Mouse (Mus musculus): ENCODE measurements around the gene C3.

Gene C3

DNA sequence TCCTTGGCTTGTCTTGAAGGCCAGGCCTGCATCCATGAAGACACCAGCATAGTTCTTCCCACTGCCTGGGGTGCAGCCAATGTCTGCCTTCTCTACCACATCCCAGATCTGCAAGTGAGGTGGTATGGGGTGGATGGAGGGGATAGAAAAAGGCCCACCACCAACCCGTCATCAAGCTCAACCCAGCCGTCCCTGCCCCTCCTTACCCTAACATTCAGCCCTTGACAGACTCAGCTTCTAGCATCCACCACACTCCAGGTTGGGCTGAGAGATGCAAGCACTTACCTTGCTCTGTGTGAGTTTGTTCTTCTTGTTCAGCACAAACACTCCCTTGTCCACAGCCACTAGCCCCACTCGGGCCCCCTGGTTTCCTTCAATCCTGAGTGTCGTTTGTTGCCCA is 6.0 kb downstream of the C3 start:
- WGBS = 83% methylated on average over 4 of the region's 4 CpGs

- WGBS = 24% methylated on average over 3 of the region's 3 CpGs
Measured at GRCm38 (mm10) chr17:57219884-57220207, 8.1 kb downstream of the C3 start.

DNA sequence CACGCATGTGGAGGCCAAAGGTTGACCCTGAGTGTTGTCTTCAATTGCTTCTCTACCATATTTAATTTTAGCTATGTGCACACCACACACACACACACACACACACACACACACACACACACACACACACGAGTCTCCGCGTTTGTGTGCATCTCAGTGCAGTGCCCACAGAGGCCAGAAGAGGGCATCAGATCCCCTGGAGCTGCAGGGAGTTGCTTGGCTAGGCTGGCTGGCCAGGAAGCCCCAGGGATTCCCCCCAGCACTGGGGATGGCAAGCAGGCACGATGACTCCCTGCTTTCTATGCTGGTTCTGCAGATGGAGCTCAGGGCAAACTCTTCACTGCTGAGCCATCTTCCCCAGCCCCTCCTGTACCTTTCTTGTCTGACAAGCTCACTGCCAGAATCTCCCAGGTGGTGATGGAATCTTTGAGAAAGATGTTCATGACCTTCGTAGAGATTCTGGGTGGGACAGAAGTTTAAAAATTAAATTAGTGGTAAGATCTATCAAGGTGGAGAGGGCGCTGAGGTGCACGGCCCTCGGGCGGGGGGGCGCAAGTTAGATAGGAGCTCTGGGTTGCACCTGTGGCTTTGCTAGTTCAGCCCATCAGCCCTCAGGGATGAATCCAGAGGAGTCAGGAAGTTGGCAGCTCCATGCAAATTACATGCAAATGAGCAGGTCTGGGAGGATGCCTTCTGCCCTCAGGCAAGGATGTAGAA is 8.6 kb downstream of the C3 start:
- WGBS = 19% methylated on average over 11 of the region's 11 CpGs

GRCm38 (mm10) chr17:57218335-57218900 is 9.5 kb downstream of the C3 start:
- WGBS = 81% methylated on average over 12 of the region's 12 CpGs

- WGBS = 51% methylated on average over 13 of the region's 13 CpGs
Measured at GRCm38 (mm10) chr17:57214676-57215387, 13.1 kb downstream of the C3 start.

DNA sequence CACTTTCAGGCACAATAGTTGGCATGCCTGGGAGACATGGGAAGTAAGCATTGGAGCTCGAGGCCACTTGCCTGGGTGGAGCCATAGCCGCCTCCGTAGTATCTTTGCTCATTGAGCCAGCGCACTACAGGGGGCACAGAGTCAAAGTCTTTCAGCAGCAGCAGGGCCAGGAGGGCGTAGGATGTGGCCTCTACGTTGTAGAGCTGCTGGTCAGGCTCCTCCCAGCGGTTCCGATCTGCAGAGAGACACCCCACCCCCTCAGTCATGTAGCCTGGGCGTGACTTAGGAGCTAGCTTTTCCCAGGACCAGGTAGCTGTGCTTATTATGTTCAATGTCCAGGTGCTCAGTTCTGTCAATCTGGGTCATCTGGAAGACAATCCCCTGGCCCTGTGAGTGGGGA is 16.4 kb downstream of the C3 start:
- 65% methylated on average over 9 of the region's 9 CpGs for WGBS

DNA sequence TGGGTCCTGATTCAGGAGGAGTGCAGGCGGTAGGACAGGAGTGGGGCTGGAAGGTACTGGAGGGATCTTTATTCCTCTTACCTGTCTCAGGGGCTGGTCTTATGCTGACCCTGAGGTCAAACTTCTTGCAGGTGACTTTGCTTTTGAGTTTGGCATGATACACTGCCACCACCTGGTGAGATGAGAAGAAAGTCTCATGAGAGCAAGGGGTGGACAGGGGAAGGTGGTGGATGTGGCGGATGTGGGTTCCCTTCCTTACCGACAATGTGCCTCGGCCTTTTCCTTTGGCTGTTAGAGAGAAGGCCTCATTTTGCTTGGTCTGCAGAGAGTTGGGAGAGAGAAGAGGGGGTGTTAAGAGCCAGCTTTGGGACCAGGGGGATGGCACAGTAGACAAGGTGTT is 18.6 kb downstream of the C3 start:
- 67% methylated on average over 4 of the region's 4 CpGs for WGBS

DNA sequence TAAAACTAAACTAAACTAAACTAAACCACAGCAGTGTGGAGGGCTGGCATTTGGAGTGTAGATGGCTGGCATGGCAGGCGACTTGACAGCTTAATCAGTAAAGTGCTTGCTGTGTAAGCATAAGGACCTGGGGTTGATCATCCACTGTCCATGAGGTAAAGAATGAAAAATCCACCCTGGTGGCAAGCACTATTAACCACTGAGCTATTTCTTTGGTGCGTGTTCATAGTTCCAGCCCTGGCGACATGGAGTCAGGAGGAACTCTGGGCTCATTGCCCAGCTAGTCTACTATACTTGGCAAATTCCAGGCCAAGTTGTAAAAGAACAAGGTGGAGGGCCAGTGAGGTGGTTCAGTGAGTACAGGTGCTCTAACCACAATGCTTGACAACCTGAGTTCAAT is 20.0 kb downstream of the C3 start:
- 67% methylated on average over 3 of the region's 3 CpGs for WGBS

GRCm38 (mm10) chr17:57201841-57202724 is 25.9 kb downstream of the C3 start:
- WGBS = 89% methylated on average over 10 of the region's 10 CpGs

DNA sequence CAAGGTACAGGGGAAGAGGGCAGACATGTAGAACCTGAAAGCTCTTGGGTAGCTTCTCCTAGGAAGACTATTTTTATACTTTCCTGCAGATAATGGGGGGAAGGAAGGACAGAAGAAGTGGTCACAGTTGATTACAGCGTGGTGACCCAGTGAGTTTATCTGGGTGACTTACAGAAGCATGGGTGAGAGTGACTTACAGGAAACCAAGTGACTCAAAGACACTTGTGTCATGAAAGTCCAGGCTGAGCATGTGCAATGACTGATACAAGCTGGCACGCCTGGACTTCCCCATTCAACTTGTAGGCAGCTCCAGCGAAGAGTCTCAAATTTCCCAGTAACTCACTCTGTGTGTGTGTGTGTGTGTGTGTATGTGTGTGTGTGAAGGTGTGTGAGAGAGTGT is 29.7 kb downstream of the C3 start:
- 81% methylated on average over 3 of the region's 3 CpGs for WGBS

GRCm38 (mm10) chr17:57195326-57196010 is 32.5 kb downstream of the C3 start:
- 90% methylated on average over 8 of the region's 8 CpGs for WGBS

- WGBS = 81% methylated on average over 3 of the region's 3 CpGs
Measured at GRCm38 (mm10) chr17:57194771-57195170, 33.2 kb downstream of the C3 start.

DNA sequence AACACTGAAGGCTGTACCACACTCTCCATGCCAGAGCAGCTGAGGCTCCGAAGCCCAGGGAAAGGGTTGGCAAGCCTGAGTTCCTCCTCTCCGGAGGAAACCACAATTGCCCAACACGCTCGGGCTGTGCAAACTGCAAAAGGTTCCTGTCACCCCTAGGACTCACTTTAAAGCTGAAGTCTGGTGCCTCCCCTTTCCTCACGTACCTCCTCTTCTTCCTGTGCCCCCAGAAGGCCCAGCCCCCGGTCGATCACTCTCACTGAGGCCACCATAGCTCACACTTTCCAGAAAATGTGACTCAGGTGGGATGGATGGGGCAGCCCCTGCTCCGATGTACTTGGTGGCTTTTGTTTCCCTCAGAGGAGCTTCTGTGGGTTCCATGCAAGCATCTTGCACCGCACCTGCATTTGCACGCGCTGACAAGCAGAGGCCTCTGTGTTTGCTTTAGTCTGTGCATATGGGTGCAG is 33.9 kb downstream of the C3 start, which contains the start of gene Tnfsf14:
Gene Tnfsf14 (minus strand): TSS at position 137 of the 467 bp plus-strand sequence.
- WGBS = 77% methylated on average over 11 of the region's 11 CpGs

DNA sequence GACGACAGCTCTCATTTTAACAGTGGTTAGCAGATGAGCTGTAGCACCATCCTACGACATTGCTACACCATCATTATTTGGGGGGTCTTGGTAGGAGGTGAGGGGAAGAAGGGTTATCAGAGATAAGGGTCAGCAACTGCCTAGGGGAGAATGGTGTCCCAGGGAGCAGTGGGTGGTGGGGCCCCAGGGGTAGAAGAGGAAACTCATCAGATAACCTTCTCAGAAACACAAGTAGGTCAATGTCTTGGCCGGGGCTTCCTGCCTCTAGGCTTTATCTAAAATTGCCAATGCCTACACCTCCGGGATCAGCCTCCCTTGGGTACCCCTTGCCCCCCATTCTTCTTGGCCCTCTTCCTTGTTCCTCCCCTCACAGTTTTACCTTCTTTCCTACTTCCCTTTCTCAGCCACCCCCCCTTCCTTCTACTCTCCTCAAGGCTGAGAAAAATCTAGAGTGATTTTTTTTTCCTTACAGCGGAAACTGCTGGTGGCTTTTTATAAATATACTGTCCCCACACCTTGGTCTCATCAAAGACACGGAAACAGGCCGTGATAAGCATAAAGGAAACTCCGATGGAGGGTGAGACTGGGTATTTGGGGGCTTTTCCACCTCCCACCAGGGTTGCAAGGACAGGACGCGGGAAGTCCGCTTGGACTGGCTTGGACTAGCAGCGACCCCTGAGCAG is 39.3 kb downstream of the C3 start:
- 81% methylated on average over 12 of the region's 12 CpGs for WGBS

- WGBS = 77% methylated on average over 2 of the region's 2 CpGs
Measured at GRCm38 (mm10) chr17:57185641-57186040, 42.3 kb downstream of the C3 start.

- WGBS = 71% methylated on average over 3 of the region's 3 CpGs
Measured at GRCm38 (mm10) chr17:57182871-57183270, 45.1 kb downstream of the C3 start.

DNA sequence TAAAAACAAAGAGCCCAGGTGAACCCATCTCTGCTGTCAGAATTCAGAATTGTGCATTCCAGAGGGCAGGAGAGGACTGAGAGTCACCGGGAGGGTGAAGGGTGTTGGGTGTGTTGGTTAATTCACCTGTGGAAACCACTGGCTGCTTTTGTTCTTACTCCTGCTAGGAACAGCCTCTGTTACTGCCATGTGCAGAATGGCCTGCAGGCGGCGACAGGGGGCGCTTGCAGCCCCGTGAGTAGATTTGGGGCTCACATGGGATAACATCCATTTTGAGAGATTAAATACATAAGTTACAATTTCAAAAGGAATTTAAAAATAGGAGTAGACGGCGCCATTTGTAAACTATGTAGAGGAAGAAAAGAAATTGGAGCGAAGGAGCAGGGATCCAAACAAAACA is 47.6 kb downstream of the C3 start:
- WGBS = 30% methylated on average over 8 of the region's 8 CpGs

DNA sequence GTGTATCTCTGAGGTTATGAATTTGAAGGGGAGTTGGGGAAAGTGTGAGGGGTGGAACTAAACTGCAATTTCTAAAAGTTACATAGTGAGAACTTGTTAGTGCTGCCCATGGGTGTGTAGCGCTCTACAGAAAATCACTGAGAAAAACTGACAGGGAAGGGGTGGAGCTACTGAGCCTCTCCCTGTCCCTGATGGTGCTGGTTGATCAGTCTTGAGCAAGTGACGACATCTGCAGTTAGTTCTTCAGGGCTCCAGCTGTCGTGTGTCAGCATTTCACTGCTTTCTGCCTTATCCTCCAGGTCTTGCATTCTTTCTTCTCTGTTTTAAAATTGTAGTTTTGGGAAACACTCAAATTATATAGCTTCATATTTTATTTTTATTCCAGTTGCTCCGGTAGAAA is 54.6 kb downstream of the C3 start:
- 63% methylated on average over 4 of the region's 4 CpGs for WGBS

DNA sequence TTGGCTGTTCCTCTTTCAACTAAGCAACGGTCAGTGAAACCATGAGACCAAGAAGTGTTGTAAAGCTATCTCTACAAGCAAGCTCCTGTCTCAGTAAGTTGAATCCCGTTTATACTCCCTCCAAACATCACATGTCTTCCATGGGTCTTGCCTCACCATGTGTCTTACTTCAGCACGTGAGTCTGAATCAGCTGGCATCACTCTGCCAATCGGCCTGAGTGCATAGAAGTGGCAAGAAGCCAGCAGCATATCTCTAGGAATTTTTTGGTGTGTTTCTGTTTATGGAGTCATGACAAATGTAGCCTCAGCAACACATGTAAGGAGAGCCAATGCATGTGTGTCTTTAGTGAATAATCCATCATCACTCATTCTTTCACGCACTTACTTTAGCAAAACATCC is 55.6 kb downstream of the C3 start:
- 71% methylated on average over 5 of the region's 5 CpGs for WGBS

DNA sequence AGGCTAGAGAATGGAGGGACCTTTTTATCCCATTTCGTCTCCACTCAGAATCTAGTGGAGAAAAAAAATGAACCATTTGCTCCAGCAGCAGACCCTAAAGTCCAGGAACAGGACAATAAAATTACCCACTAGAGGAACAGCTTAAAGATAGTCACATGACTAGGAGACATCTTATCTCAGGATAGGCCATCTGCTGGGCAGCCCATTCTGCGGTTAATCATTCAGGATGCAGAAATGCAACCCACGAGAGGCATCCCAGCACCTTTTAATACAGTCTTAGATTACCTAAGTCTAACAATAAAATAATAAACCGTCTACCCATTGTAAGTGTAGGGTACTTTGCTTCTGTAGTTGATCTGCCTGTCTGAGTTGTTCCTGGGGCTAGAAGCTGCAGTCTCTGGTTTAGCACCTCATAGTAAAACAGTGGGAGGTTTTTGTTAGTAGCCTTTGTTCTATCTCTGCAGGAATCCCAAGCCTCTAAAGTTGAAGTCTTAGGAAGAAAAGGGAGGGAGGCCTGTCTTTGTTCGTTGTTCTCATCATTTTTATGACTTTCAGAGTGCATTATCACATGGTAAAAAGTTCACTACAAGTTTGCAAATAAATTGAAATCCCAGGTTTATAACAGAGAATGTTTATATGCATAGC is 57.2 kb downstream of the C3 start:
- WGBS = 71% methylated on average over 5 of the region's 5 CpGs
